Mouse (Mus musculus) stomach, postnatal 0 days (tissue): ENCODE measurements at regions not wholly inside any gene's neighbourhood (a gene's known extent, or its start where the extent isn't known, plus 50 kb on each side); places are given as distances from the start of the nearest gene placed in this dataset.

ENCODE experiments used
- CTCF ChIP-seq: IDR thresholded peaks from 2 replicates; pipeline ENCODE4 v1.5.1; 2016; ENCODE audit warnings: antibody characterized with exemption, low read depth, mild to moderate bottlenecking, moderate library complexity
- EP300 ChIP-seq: optimal IDR thresholded peaks from 2 replicates; pipeline ENCODE3; 2016; ENCODE audit warnings: antibody characterized with exemption

- TF ChIP-seq CTCF (no peak), EP300 (no peak)
Measured at GRCm38 (mm10) chr16:51160768-51161167, 569.8 kb upstream of the Ccdc54 start.
